Mouse (Mus musculus) testis, postnatal 10 days (tissue): Measurements from ENCODE around the gene Tbc1d17.
"Not testable (repeated sequence)": the region's sequence is repeated elsewhere in the genome, so short reads cannot be mapped to it uniquely, and the experiment has no call there.

Source experiments
- DNase-seq: peaks from one replicate; pipeline ENCODE4 v3.0.0; 2021; ENCODE audit warnings: low spot score

The Tbc1d17 gene

GRCm38 (mm10) chr7:44848561-44849415 is at the start of gene Tbc1d17, which contains the start of gene Akt1s1:
Gene Tbc1d17, minus strand, starts transcription at chr7:44849079.
Gene Akt1s1, plus strand, starts transcription at chr7:44848991.
- peak; percentile 98 for DNase-seq

- peak; percentile 82 for DNase-seq
These were observed 49.7 kb upstream of the Tbc1d17 start for GRCm38 (mm10) chr7:44898607-44899006.

- no peak for DNase-seq
These were observed 47.6 kb upstream of the Tbc1d17 start for GRCm38 (mm10) chr7:44896499-44896898.

- DNase-seq, result peak; percentile 90
These were observed 46.9 kb upstream of the Tbc1d17 start, which contains the start of gene Fuz for GRCm38 (mm10) chr7:44895593-44896434. Gene Fuz, plus strand, starts transcription at chr7:44896079.

- DNase-seq, result no peak
These were observed 46.3 kb upstream of the Tbc1d17 start for GRCm38 (mm10) chr7:44895206-44895592.

- DNase-seq, result no peak
These were observed 45.3 kb upstream of the Tbc1d17 start for GRCm38 (mm10) chr7:44894175-44894574.

GRCm38 (mm10) chr7:44893197-44893596 is 44.3 kb upstream of the Tbc1d17 start:
- DNase-seq, result no peak

GRCm38 (mm10) chr7:44892276-44892921 is 43.5 kb upstream of the Tbc1d17 start, which contains the start of gene Med25:
Gene Med25, minus strand, starts transcription at chr7:44892712.
- DNase-seq, result peak; percentile 89

- DNase-seq, result no peak
These were observed 42.7 kb upstream of the Tbc1d17 start for GRCm38 (mm10) chr7:44891611-44892010.

- no peak for DNase-seq
These were observed 41.9 kb upstream of the Tbc1d17 start for GRCm38 (mm10) chr7:44890737-44891136.

- DNase-seq, result no peak
These were observed 41.3 kb upstream of the Tbc1d17 start for GRCm38 (mm10) chr7:44890180-44890579.

GRCm38 (mm10) chr7:44888256-44889105 is 39.6 kb upstream of the Tbc1d17 start:
- DNase-seq, result no peak

GRCm38 (mm10) chr7:44886964-44887363 is 38.1 kb upstream of the Tbc1d17 start:
- no peak for DNase-seq

- no peak for DNase-seq
These were observed 35.8 kb upstream of the Tbc1d17 start for GRCm38 (mm10) chr7:44884637-44885036.

- no peak for DNase-seq
These were observed 34.2 kb upstream of the Tbc1d17 start for GRCm38 (mm10) chr7:44883036-44883435.

GRCm38 (mm10) chr7:44877833-44878232 is 29.0 kb upstream of the Tbc1d17 start:
- no peak for DNase-seq

GRCm38 (mm10) chr7:44871774-44872173 is 22.9 kb upstream of the Tbc1d17 start:
- DNase-seq, result not testable (repeated sequence)

- DNase-seq, result no peak
These were observed 22.3 kb upstream of the Tbc1d17 start for GRCm38 (mm10) chr7:44871181-44871580.

GRCm38 (mm10) chr7:44870614-44871013 is 21.7 kb upstream of the Tbc1d17 start:
- DNase-seq, result no peak

GRCm38 (mm10) chr7:44869697-44870528 is 21.0 kb upstream of the Tbc1d17 start, which contains the start of gene Ptov1:
Gene Ptov1, minus strand, starts transcription at chr7:44869788.
- peak; percentile 92 for DNase-seq
